Mouse (Mus musculus): ENCODE results near the gene Parp3.

DNA sequence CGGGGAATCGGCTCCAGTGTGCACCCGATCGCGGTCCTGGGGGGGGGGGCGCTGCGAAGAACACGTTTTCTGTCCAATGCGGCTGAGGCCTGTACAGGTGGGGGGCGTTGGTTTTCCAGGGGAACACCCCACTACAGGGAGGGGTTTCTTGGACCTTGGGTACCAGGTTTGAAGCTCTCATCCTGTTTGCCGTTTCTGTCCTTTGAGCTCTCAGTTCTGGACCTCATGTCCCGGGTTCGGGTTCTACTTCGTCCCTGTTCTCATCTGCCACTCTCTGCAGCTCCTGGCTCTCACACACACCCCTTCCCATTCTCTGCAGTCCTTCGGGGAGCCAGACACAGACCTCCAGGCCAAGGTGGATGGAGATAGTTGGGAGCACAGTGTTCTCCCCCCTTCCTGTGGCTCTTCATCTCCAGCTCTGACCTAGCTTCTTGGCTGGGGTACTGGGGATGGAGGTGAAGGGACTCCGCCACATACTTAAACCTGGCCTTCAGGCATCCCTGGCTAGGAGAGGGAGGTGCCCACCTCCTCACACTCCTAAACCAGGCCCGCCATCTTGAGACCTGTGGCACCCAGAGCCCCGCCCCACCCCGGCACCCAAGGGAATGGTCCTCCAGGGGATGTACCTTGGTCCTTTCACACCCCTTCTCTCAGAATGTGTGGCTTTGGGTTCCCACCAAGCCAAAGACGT, 22.5 kb downstream of the Parp3 start:
- TF ChIP-seq CTCF (IDR thresholded peaks at IDR 0.05; ENCODE audit: control insufficient read depth, insufficient read depth, insufficient read length) (no peak), USF1 (IDR thresholded peaks at IDR 0.05; ENCODE audit: low read depth) (no peak), MAX (IDR thresholded peaks at IDR 0.05) (no peak)
